Mouse (Mus musculus) right cerebral cortex, postnatal 25 days (tissue): ENCODE data around the gene Vmn1r3.
"Not testable (repeated sequence)": the region's sequence is repeated elsewhere in the genome, so short reads cannot be mapped to it uniquely, and the experiment has no call there.

ENCODE experiments used
- DNase-seq: peaks from one replicate; pipeline ENCODE4 v3.0.0; 2022

Gene Vmn1r3

GRCm38 (mm10) chr4:3185258-3185657 lies at the start of gene Vmn1r3:
TSS of gene Vmn1r3 (minus strand) at chr4:3185358.
- DNase-seq = not testable (repeated sequence)

GRCm38 (mm10) chr4:3232053-3232452 lies 46.9 kb upstream of the Vmn1r3 start:
- DNase-seq = no peak

GRCm38 (mm10) chr4:3230908-3231684 lies 45.9 kb upstream of the Vmn1r3 start:
- no peak for DNase-seq

GRCm38 (mm10) chr4:3229532-3229931 lies 44.4 kb upstream of the Vmn1r3 start:
- DNase-seq = no peak

- no peak for DNase-seq
Observed at GRCm38 (mm10) chr4:3228476-3228875, 43.3 kb upstream of the Vmn1r3 start.

- DNase-seq = no peak
Observed at GRCm38 (mm10) chr4:3227751-3228150, 42.6 kb upstream of the Vmn1r3 start.

- DNase-seq = no peak
Observed at GRCm38 (mm10) chr4:3226488-3226887, 41.3 kb upstream of the Vmn1r3 start.

- not testable (repeated sequence) for DNase-seq
Observed at GRCm38 (mm10) chr4:3225416-3225815, 40.3 kb upstream of the Vmn1r3 start.

GRCm38 (mm10) chr4:3224848-3225247 lies 39.7 kb upstream of the Vmn1r3 start:
- DNase-seq = not testable (repeated sequence)

GRCm38 (mm10) chr4:3223483-3224209 lies 38.5 kb upstream of the Vmn1r3 start:
- DNase-seq = not testable (repeated sequence)

GRCm38 (mm10) chr4:3216382-3216781 lies 31.2 kb upstream of the Vmn1r3 start:
- not testable (repeated sequence) for DNase-seq

- not testable (repeated sequence) for DNase-seq
Observed at GRCm38 (mm10) chr4:3213349-3213748, 28.2 kb upstream of the Vmn1r3 start.

GRCm38 (mm10) chr4:3209643-3210217 lies 24.6 kb upstream of the Vmn1r3 start:
- DNase-seq = not testable (repeated sequence)

- not testable (repeated sequence) for DNase-seq
Observed at GRCm38 (mm10) chr4:3176746-3177490, 8.2 kb downstream of the Vmn1r3 start.

GRCm38 (mm10) chr4:3176195-3176594 lies 9.0 kb downstream of the Vmn1r3 start:
- DNase-seq = not testable (repeated sequence)

- DNase-seq = not testable (repeated sequence)
Observed at GRCm38 (mm10) chr4:3175756-3176155, 9.4 kb downstream of the Vmn1r3 start.

GRCm38 (mm10) chr4:3174586-3174985 lies 10.6 kb downstream of the Vmn1r3 start:
- DNase-seq = not testable (repeated sequence)

- DNase-seq = not testable (repeated sequence)
Observed at GRCm38 (mm10) chr4:3167020-3167419, 18.1 kb downstream of the Vmn1r3 start, which contains the start of gene Vmn1r2. TSS of gene Vmn1r2 (plus strand) at chr4:3167320.

- DNase-seq = no peak
Observed at GRCm38 (mm10) chr4:3165046-3165445, 20.1 kb downstream of the Vmn1r3 start.

GRCm38 (mm10) chr4:3164429-3164828 lies 20.7 kb downstream of the Vmn1r3 start:
- not testable (repeated sequence) for DNase-seq

- not testable (repeated sequence) for DNase-seq
Observed at GRCm38 (mm10) chr4:3153320-3153719, 31.8 kb downstream of the Vmn1r3 start.

- DNase-seq = not testable (repeated sequence)
Observed at GRCm38 (mm10) chr4:3147926-3148325, 37.2 kb downstream of the Vmn1r3 start.
